Mouse (Mus musculus) gastrocnemius, postnatal 4 days (tissue): ENCODE data around the gene Taf1b. TPM values are rescaled to one million over a fixed set of nuclear protein-coding genes. Genes with fewer than 3 reads are reported as not detected.
"Not testable (repeated sequence)": the region's sequence is repeated elsewhere in the genome, so short reads cannot be mapped to it uniquely, and the experiment has no call there.

Source experiments
- DNase-seq, 2 experiments: peaks; one replicate each; pipeline ENCODE4 v3.0.0; 2021 to 2022; ENCODE audit warnings: low spot score in 2 of 2, mixed read lengths in 2 of 2
- long read RNA-seq, 2 experiments: library from polyadenylated mRNA; stranded (forward); transcript quantifications; one replicate each; pipeline ENCODE4 v2.0.0; 2021
- total RNA-seq, 2 experiments: library from RNA; stranded (reverse); gene quantifications; 2 replicates each; pipeline ENCODE4 v1.2.3; 2021

Gene Taf1b
- 10 to 100 TPM; 12.7 to 12.9 TPM for total RNA-seq
- long read RNA-seq, experiment 1, transcript Taf1b-201 (15 exons, 2,209 nt), result major isoform, 17 of 20 reads
- long read RNA-seq, experiment 1, partial matches to known transcripts, result 2 of 20 reads
- long read RNA-seq, experiment 1, other reads (novel, unspliced or antisense), result 1 of 20 reads
- long read RNA-seq, experiment 2, transcript Taf1b-201 (15 exons, 2,209 nt), result major isoform, 21 of 29 reads
- long read RNA-seq, experiment 2, partial matches to known transcripts, result 2 of 29 reads
- long read RNA-seq, experiment 2, other reads (novel, unspliced or antisense), result 4 of 29 reads

DNA sequence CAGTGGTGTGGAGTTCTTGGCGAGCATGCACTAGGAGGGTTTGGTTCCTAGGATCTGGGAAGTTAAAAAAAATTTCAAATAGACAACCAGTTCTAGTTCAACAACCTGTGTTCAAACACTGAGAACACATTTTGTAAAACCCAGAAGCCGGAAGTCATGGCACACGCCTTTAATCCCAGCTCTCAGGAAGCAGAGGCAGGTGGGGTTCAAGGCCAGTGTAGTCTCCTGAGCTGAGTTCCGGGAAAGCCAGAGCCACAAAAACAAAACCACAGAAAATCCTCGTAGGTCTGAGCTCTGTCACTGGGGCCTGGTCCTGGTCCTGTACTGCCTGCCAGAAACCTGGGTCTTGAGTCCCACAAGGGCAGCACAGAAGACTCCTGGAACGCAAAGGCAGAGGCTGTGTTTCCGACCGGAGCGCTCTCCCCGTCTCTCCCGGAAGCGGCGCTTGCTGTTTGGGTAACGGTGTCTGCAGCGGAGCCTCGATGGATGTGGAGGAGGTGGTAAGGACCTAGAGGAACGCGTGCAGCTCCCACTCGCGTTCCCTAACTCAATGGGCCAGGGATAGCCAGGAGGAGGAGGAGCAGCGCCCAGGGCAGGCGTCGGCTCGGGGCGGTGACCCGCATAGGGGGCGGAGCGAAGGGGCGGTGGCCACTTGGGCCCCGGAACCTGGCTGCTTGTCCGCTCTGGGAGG lies at the start of gene Taf1b:
TSS of gene Taf1b (plus strand) at position 210 of the 691 bp plus-strand sequence.
- DNase-seq, result peak; percentile 57 to 79

DNA sequence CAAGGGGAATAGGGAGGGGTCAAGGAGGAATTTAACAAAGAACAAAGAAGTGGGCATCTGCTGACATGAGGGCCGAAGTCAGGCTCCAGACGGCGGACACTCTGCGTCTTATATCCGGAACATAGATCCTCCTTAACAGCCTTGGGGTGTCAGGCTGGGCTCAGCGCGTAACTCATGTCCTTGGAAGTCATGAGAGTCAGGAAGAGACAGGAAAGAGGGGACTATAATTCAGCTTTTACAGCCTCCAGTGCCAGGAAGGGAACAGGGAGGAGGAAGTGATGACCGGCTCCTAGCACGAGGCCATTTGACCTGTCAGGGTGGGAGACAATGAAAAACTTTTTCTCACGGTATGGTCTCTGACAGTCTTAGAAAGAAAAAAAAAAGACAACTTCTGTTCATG lies 37.8 kb upstream of the Taf1b start:
- no peak for DNase-seq

DNA sequence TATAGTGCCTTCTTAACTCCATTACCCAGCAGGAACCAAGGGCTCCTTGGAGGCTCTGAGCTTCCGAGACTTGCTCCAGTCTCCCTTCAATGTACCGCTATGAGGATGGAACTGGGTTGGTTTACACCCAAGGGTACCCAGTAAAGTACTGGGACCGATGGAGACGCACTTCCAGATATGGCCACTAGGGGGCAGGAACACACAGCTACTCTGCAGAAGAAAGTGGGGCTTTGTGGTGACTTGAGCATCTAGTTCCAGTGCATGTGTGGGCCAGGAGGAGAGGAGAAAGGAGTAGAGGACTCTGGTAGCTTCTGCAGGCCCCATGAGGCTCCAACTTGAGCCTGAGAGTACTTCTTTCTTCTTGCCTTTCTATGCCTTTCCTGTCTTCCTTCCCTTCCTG lies 36.0 kb upstream of the Taf1b start:
- not testable (repeated sequence) for DNase-seq

GRCm38 (mm10) chr12:24463490-24463889 lies 34.7 kb upstream of the Taf1b start:
- DNase-seq, result not testable (repeated sequence)

- DNase-seq, result no peak
Observed at GRCm38 (mm10) chr12:24468966-24469365, 29.2 kb upstream of the Taf1b start.

GRCm38 (mm10) chr12:24470943-24471342 lies 27.2 kb upstream of the Taf1b start:
- peak; percentile 24 to 41 for DNase-seq

- DNase-seq, result no peak
Observed at GRCm38 (mm10) chr12:24473221-24473620, 24.9 kb upstream of the Taf1b start.

GRCm38 (mm10) chr12:24484930-24485329 lies 13.2 kb upstream of the Taf1b start:
- no peak for DNase-seq

GRCm38 (mm10) chr12:24486882-24487281 lies 11.3 kb upstream of the Taf1b start:
- no peak for DNase-seq

- not testable (repeated sequence) for DNase-seq
Observed at GRCm38 (mm10) chr12:24492507-24492906, 5.7 kb upstream of the Taf1b start.

- DNase-seq, result no peak
Observed at GRCm38 (mm10) chr12:24493011-24493410, 5.1 kb upstream of the Taf1b start.

- DNase-seq, result peak in 1 of 2 experiments; percentile 16
Observed at GRCm38 (mm10) chr12:24493412-24493811, 4.7 kb upstream of the Taf1b start.

DNA sequence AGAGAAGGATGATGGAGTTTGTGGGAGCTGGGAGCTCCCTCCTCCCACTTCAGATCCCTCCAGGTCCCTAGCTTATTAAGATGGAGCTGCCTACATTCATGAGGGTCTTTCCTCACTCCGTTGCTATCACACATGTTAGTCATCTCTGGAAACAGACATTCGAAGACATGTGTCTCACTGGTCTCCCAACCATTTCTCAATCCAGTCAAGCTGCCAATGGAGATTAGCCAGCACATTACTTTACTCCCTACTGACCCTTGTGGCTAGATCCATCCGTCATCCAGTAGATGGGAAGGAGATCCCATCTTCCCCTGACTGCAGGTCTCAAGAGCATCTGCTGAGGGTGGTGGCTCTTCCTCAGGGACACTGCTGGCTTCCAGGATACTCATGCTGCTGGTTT lies 3.4 kb upstream of the Taf1b start:
- DNase-seq, result not testable (repeated sequence)

DNA sequence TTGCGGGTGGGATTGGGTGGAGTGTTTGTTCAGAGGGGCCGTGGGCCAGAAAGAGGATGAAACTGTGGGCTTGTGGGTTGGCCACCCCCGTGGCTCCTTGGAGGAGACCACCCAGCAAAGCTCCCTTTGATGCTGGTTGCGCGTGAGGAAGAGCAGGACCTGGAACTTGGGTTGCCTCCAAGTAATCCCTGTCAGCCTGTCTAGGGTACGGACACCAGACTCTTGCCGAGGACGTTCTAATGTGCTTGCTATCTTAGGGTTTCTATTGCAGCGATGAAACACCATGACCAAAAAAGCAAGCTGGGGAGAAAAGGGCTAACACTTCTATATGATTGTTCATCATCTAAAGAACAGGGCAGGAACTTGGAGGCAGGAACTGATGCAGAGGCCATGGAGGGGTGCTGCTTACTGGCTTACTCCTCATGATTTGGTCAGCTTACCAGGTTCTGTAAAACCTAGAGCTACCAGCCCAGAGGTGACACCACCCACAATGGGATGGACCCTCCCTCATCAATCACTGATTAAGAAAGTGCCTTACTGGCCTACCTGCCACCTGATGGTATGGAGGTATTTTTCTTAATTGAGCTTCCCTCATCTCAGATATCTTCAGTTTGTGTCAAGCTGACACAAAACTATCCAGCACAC lies 804 bp downstream of the Taf1b start:
- not testable (repeated sequence) for DNase-seq

GRCm38 (mm10) chr12:24517118-24517517 lies 19.0 kb downstream of the Taf1b start:
- no peak for DNase-seq

- no peak for DNase-seq
Observed at GRCm38 (mm10) chr12:24521076-24521475, 22.9 kb downstream of the Taf1b start.

- DNase-seq, result not testable (repeated sequence)
Observed at GRCm38 (mm10) chr12:24525065-24525464, 26.9 kb downstream of the Taf1b start.

GRCm38 (mm10) chr12:24536390-24536789 lies 38.2 kb downstream of the Taf1b start:
- DNase-seq, result no peak

GRCm38 (mm10) chr12:24537201-24537600 lies 39.0 kb downstream of the Taf1b start:
- DNase-seq, result no peak

DNA sequence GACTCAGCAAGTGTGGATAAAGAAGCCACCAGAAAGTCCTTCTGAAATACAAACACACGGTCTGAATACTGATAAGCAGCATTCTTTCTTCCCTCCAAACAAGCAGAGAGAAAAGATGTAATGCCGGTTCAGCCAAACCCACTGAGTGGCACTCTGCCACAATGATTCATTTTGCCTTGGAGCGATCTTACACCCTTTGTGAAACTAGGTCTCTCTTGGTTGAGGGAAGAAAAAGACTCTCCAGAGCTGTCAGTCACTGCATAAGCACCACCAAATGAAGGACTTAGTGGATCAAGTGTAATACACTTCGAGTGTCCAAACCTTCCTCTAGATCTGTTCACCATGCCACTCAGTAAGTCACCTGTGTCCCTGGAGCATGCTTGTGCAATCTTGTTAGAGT lies 39.8 kb downstream of the Taf1b start:
- DNase-seq, result no peak

GRCm38 (mm10) chr12:24541426-24542154 lies 43.4 kb downstream of the Taf1b start:
- no peak for DNase-seq
